In genomic region chr3:49867147-49867950, GRCm38 (mm10) we compare ENCODE assay signal across 10 mouse cellular contexts.
A peak's percentile ranks its signal among the peaks of the same experiment; 100 is the strongest.
DNase-seq lines count a peak whose midpoint lies in the region; ATAC-seq lines count a peak whose summit lies in the region.
"Had no signal": no experiment of that assay in that cellular context is flagged by ENCODE, and none has a peak within 500 bp of the region (broad histone marks: within the 10 kb centered on the region; RNA-seq: fewer than 3 reads in every experiment).

No protein-coding gene starts in this region.

- no peaks in the 10 kb centered on the region for H3K27me3 ChIP-seq in hindbrain, embryonic 14.5 days (ENCODE audit: control insufficient read depth, insufficient read depth, low read length)
- H3K27me3 ChIP-seq in midbrain, embryonic 12.5 days: no peaks in the 10 kb centered on the region

- 0 out of 2 replicates have a peak overlapping the region, but pooled peaks have one; percentile 31 for H3K9ac ChIP-seq in hindbrain, embryonic 14.5 days
- H3K9ac ChIP-seq in midbrain, embryonic 12.5 days (replicated peaks): no peak overlapping the region

- H3K36me3 ChIP-seq in hindbrain, embryonic 14.5 days (replicated peaks; ENCODE audit: control insufficient read depth, insufficient read depth): no peaks in the 10 kb centered on the region
- no peaks in the 10 kb centered on the region for H3K36me3 ChIP-seq in midbrain, embryonic 12.5 days

- peak overlapping the region; percentile 11; the same call in 1 of the 2 replicates for H3K4me2 ChIP-seq in hindbrain, embryonic 14.5 days (replicated peaks)
- H3K4me2 ChIP-seq in midbrain, embryonic 12.5 days (replicated peaks): peak overlapping the region; percentile 19; the same call in 1 of the 2 replicates

- peak overlapping the region; percentile 79 for H3K27ac ChIP-seq in hindbrain, embryonic 14.5 days
- H3K27ac ChIP-seq in midbrain, embryonic 12.5 days (replicated peaks): peak overlapping the region; percentile 76

- no peaks in the 10 kb centered on the region for H3K9me3 ChIP-seq in hindbrain, embryonic 14.5 days (ENCODE audit: control insufficient read depth, low read length)
- H3K9me3 ChIP-seq in midbrain, embryonic 12.5 days: no peaks in the 10 kb centered on the region

- 19% methylated on average over 7 of the region's 7 CpGs for WGBS in hindbrain, embryonic 14.5 days
- WGBS in midbrain, embryonic 12.5 days: 23% methylated on average over 7 of the region's 7 CpGs

- peak; percentile 12 for DNase-seq in testis, postnatal 14 days (ENCODE audit: low spot score)
- no peak for DNase-seq in testis, postnatal 10 days (ENCODE audit: low spot score)
- DNase-seq in hindbrain, embryonic 14.5 days (ENCODE audit: low spot score): peak; percentile 34
- DNase-seq in adrenal gland, postnatal 36 days: no peak
- DNase-seq in right cerebral cortex, postnatal 10 days (ENCODE audit: low spot score in 2 of 2): no peak
- DNase-seq in frontal cortex, postnatal 10 days (ENCODE audit: low spot score in 2 of 2): no peak
- DNase-seq: thymus, postnatal 25 days had no signal

- H3K4me1 ChIP-seq in hindbrain, embryonic 14.5 days (replicated peaks; ENCODE audit: control insufficient read depth, insufficient read depth, low read length): peaks cover 22% of the 10 kb centered on the region
- peaks cover 24% of the 10 kb centered on the region for H3K4me1 ChIP-seq in midbrain, embryonic 12.5 days

- no peak for ATAC-seq in hindbrain, embryonic 14.5 days (ENCODE audit: low FRiP score)
- no peak for ATAC-seq in midbrain, embryonic 12.5 days (ENCODE audit: low FRiP score, low read depth)
- no peak for ATAC-seq in monocyte, adult 5-6 weeks (replicated peaks; ENCODE audit: insufficient number of reproducible peaks, low FRiP score, low TSS enrichment, poor library complexity, severe bottlenecking)
- ATAC-seq: lung, postnatal 0 days had no signal

- no peak overlapping the region for H3K4me3 ChIP-seq in hindbrain, embryonic 14.5 days (replicated peaks; ENCODE audit: low read length)
- H3K4me3 ChIP-seq in midbrain, embryonic 12.5 days: no peak overlapping the region

Comparison
In these comparisons a context has a peak if more than half of its experiments do, and no peak if none do; other contexts are left out.
1. DNase-seq: peak in testis, postnatal 14 days (single experiment) and hindbrain, embryonic 14.5 days (single experiment); none in testis, postnatal 10 days (single experiment), adrenal gland, postnatal 36 days (0 of 2), right cerebral cortex, postnatal 10 days (0 of 2) and frontal cortex, postnatal 10 days (0 of 2).